Mouse (Mus musculus): Measurements from ENCODE around the gene Hbb-bt. TPM values are rescaled to one million over a fixed set of nuclear protein-coding genes. Genes with fewer than 3 reads are reported as not detected.
A peak's percentile ranks its signal among the peaks of the same experiment; 100 is the strongest.
"Not testable (repeated sequence)": the region's sequence is repeated elsewhere in the genome, so short reads cannot be mapped to it uniquely, and the experiment has no call there.

The Hbb-bt gene
- total RNA-seq (2021), result 1,000 to 10,000 TPM in 1 of 2 experiments, 100 to 1,000 TPM in 1; 541 to 1,864 TPM

DNA sequence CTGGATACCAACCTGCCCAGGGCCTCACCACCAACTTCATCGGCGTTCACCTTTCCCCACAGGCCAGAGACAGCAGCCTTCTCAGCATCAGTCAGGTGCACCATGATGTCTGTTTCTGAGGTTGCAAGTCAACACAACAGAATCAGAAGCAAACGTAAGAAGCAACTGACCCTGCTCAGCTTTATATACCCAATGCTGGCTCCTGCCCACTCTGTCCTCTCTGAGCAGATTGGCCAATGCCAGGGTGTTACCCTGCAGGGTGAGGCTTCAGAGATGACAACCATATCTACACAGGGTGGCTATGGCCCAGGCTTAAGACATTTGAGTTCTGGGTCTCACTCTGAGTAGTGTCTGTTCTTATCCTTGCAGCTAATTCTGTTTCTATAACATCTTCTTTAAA is at the start of gene Hbb-bt:
TSS of gene Hbb-bt (minus strand) at position 231 of the 400 bp plus-strand sequence.
- no peak for DNase-seq

DNA sequence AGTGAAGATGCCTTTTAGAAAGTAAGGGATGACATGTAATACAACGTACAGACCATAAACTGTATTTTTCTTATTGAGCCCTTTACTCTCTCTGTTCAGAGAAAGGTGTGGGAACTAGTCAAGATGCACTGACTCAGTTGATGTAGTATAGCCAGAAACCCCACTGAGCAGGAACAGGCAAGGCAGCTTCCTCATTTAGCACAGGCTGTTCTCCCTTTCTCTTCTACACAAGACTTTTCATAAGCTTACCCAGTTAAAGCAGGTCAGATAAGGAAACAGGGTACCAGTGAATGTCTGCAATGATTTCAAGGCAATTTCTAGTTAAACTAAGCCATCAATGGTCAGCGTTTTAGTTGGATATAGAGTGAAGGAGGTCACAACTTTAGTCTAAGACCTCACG is 47.7 kb upstream of the Hbb-bt start:
- DNase-seq, result no peak

- DNase-seq, result peak; percentile 31
Measured at GRCm38 (mm10) chr7:103860855-103861254, 47.1 kb upstream of the Hbb-bt start.

GRCm38 (mm10) chr7:103859076-103859475 is 45.3 kb upstream of the Hbb-bt start:
- DNase-seq, result no peak

- DNase-seq, result no peak
Measured at GRCm38 (mm10) chr7:103854669-103855068, 40.9 kb upstream of the Hbb-bt start.

- no peak for DNase-seq
Measured at GRCm38 (mm10) chr7:103853090-103853489, 39.3 kb upstream of the Hbb-bt start, which contains the start of gene Hbb-y. TSS of gene Hbb-y (minus strand) at chr7:103853216.

- DNase-seq, result no peak
Measured at GRCm38 (mm10) chr7:103844525-103845325, 30.9 kb upstream of the Hbb-bt start.

- DNase-seq, result no peak
Measured at GRCm38 (mm10) chr7:103843034-103843433, 29.2 kb upstream of the Hbb-bt start, which contains the start of gene Hbb-bh1. TSS of gene Hbb-bh1 (minus strand) at chr7:103843164.

- no peak for DNase-seq
Measured at GRCm38 (mm10) chr7:103840268-103840667, 26.5 kb upstream of the Hbb-bt start, which contains the start of gene Hbb-bh2. TSS of gene Hbb-bh2 (minus strand) at chr7:103840520.

- DNase-seq, result no peak
Measured at GRCm38 (mm10) chr7:103827808-103828207, 14.0 kb upstream of the Hbb-bt start, which contains the start of gene Hbb-bs. TSS of gene Hbb-bs (minus strand) at chr7:103828096.

- DNase-seq, result not testable (repeated sequence)
Measured at GRCm38 (mm10) chr7:103827139-103827538, 13.3 kb upstream of the Hbb-bt start.

DNA sequence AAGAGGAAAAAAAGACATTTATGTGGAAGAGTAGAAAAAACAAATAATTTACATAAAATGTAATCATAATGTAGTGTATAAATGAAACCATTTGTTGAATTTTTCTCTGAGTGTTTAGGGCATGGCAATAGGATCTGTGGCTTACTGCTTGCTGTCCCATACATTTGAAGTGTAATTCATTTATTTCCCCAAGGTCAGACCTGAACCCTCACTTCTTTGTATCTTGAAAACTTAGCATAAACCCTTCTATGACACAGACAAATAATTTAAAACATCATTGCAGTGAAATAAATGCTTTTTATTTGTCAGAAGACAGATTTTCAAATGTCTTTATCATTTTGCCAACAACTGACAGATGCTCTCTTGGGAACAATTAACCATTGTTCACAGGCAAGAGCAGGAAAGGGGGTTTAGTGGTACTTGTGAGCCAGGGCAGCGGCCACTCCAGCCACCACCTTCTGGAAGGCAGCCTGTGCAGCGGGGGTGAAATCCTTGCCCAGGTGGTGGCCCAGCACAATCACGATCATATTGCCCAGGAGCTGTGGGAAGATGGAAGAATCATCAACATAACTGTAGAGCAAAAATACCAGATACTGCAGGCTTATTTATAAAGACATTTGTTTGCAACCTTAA is 12.6 kb upstream of the Hbb-bt start:
- no peak for DNase-seq

GRCm38 (mm10) chr7:103825536-103826254 is 11.9 kb upstream of the Hbb-bt start:
- no peak for DNase-seq

GRCm38 (mm10) chr7:103824597-103824996 is 10.8 kb upstream of the Hbb-bt start:
- DNase-seq, result no peak

DNA sequence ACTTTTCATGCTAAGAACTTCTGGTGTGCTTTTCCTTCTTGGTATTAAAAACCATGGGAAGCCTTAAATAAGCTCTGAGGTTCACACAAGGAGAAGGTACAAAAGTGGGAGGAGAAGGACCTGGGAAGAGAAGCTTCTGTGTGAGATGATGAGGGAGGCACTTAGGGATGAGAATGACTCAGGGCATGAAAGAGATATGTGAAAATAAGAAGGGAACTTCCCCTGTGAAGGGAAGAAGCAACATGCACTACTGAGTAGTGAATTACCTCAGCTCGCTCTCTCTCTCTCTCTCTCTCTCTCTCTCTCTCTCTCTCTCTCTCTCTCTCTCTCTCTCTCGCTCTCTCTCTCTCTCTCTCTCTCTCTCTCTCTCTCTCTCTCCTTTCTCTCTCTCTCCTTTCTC is 1.3 kb upstream of the Hbb-bt start:
- DNase-seq, result not testable (repeated sequence)

DNA sequence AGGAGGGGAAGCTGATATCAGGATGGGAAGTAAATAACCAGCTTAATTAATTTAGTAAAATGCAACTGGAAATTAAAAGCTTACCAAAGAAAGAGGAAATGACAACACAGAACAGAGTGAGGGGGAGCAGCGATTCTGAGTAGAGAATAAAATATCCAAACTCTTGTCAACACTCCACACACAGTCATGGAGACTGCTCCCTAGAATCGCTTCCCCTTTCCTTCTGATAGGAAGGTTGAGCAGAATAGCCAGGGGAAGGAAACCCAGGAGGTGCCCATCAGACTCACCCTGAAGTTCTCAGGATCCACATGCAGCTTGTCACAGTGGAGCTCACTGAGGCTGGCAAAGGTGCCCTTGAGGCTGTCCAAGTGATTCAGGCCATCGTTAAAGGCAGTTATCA is 644 bp downstream of the Hbb-bt start:
- not testable (repeated sequence) for DNase-seq

- DNase-seq, result no peak
Measured at GRCm38 (mm10) chr7:103812174-103812573, 1.6 kb downstream of the Hbb-bt start.

- DNase-seq, result no peak
Measured at GRCm38 (mm10) chr7:103811223-103811845, 2.5 kb downstream of the Hbb-bt start.

GRCm38 (mm10) chr7:103810746-103811145 is 3.0 kb downstream of the Hbb-bt start:
- DNase-seq, result no peak

- DNase-seq, result no peak
Measured at GRCm38 (mm10) chr7:103810296-103810695, 3.5 kb downstream of the Hbb-bt start.

DNA sequence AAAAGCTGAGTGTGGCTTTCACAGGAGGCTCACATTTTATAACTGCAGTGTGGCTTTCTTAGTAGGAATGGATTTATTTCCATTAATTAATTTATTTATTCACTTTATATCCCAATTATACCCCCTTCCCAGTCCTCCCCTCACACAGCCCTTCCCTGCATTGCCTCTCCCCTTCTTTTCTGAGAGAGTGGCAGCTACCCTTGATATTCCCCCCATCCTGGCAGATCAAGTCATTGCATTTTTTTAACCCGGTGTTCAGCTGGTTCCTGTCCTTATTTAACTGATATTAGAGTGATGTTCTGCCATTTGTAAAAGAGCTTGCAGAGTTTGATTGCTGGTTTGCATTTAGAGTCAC is 4.0 kb downstream of the Hbb-bt start:
- DNase-seq, result no peak
